Mouse (Mus musculus) lung, postnatal 0 days (tissue): ENCODE measurements around the gene Eri3. TPM values are rescaled to one million over a fixed set of nuclear protein-coding genes. Genes with fewer than 3 reads are reported as not detected.
A peak's percentile ranks its signal among the peaks of the same experiment; 100 is the strongest.

ENCODE experiments used
- ATAC-seq: fragments of 200-750 bp; cut with Nextera tagmentation; 2 replicates; pipeline ENCODE4 v1.8.0; 2017; ENCODE audit warnings: moderate library complexity
- DNase-seq: peaks from one replicate; pipeline ENCODE4 v3.0.0-alpha.2; 2016; ENCODE audit warnings: low spot score
- H3K27ac ChIP-seq: fragments of 300-500 bp; sonication (generic); 2 replicates; pipeline ENCODE4 v1.5.1; 2014; ENCODE audit warnings: antibody characterized with exemption, mild to moderate bottlenecking, low read length, mixed read lengths
- H3K27me3 ChIP-seq: fragments of 300-500 bp; sonication (generic); replicated peaks from 2 replicates; pipeline ENCODE4 v1.6.1; 2014; ENCODE audit warnings: low read length, mixed read lengths; ENCODE audit not compliant: insufficient read depth
- H3K36me3 ChIP-seq: fragments of 300-500 bp; sonication (generic); 2 replicates; pipeline ENCODE4 v1.6.1; 2014; ENCODE audit warnings: low read length, mixed read lengths; ENCODE audit not compliant: insufficient read depth
- H3K4me1 ChIP-seq: fragments of 300-500 bp; sonication (generic); 2 replicates; pipeline ENCODE4 v1.6.1; 2014; ENCODE audit warnings: antibody characterized with exemption, low read depth, low read length, mixed read lengths; ENCODE audit not compliant: insufficient read depth
- H3K4me2 ChIP-seq: fragments of 300-500 bp; sonication (generic); replicated peaks from 2 replicates; pipeline ENCODE4 v1.6.1; 2014; ENCODE audit warnings: low read depth, mild to moderate bottlenecking, low read length, moderate library complexity, mixed read lengths
- H3K4me3 ChIP-seq: fragments of 300-500 bp; sonication (generic); 2 replicates; pipeline ENCODE4 v1.5.1; 2014; ENCODE audit warnings: low read depth, low read length
- H3K9ac ChIP-seq: fragments of 300-500 bp; sonication (generic); replicated peaks from 2 replicates; pipeline ENCODE4 v1.6.1; 2014; ENCODE audit warnings: low read depth, mild to moderate bottlenecking
- H3K9me3 ChIP-seq: fragments of 300-500 bp; sonication (generic); 2 replicates; pipeline ENCODE4 v1.6.1; 2016; ENCODE audit warnings: low read length, mixed read lengths
- CTCF ChIP-seq: IDR thresholded peaks from 2 replicates; pipeline ENCODE4 v1.5.1; 2016; ENCODE audit warnings: antibody characterized with exemption, mild to moderate bottlenecking
- EP300 ChIP-seq: IDR thresholded peaks from 2 replicates; pipeline ENCODE4 v1.6.1; 2016; ENCODE audit warnings: antibody characterized with exemption, mild to moderate bottlenecking, control low read depth
- WGBS: fragments of 180-500 bp; shearing (Covaris S2); extraction: QIAGEN DNeasy Blood & Tissue Kit; methylation state at CpG from one replicate; pipeline ENCODE4 v1.1.7; 2014; 5-methylcytosine and 5-hydroxymethylcytosine counted together
- polyA plus RNA-seq: library from polyadenylated mRNA; unstranded; fragments of >200 nt; fragmentation: Nextera tagmentation; extraction: Ambion mirVana; gene quantifications from 2 replicates; pipeline ENCODE4 v1.2.1, GENCODE M21; 2015

Gene Eri3
- polyA plus RNA-seq, 1 experiment from 2014 or later, result 79.3 TPM

GRCm38 (mm10) chr4:117589081-117589660 lies 39.0 kb downstream of the Eri3 start:
- DNase-seq, result no peak
- Histone ChIP-seq H3K27ac (no peak overlapping the region), H3K4me2 (no peak overlapping the region), H3K27me3 (no peaks in the 10 kb centered on the region), H3K4me1 (no peaks in the 10 kb centered on the region), H3K9me3 (no peaks in the 10 kb centered on the region), H3K36me3 (no peaks in the 10 kb centered on the region; the same call in 1 of the 2 replicates), H3K4me3 (no peak overlapping the region), H3K9ac (no peak overlapping the region)
- 53% methylated on average over 8 of the region's 8 CpGs for WGBS
- ATAC-seq, result no peak
- TF ChIP-seq EP300, result no peak
- TF ChIP-seq CTCF, result no peak

- WGBS, result 91% methylated on average over 2 of the region's 2 CpGs
- Histone ChIP-seq H3K4me1 (no peaks in the 10 kb centered on the region), H3K9me3 (no peaks in the 10 kb centered on the region), H3K9ac (no peak overlapping the region), H3K4me3 (no peak overlapping the region), H3K4me2 (no peak overlapping the region), H3K27ac (no peak overlapping the region), H3K27me3 (no peaks in the 10 kb centered on the region), H3K36me3 (peaks cover 8% of the 10 kb centered on the region; the same call in 1 of the 2 replicates)
- TF ChIP-seq EP300 (no peak), CTCF (no peak)
- no peak for ATAC-seq
- DNase-seq, result no peak
Measured at GRCm38 (mm10) chr4:117590781-117591180, 40.6 kb downstream of the Eri3 start.

GRCm38 (mm10) chr4:117592206-117592605 lies 42.0 kb downstream of the Eri3 start:
- Histone ChIP-seq H3K27ac (0 out of 2 replicates have a peak overlapping the region, but pooled peaks have one; percentile 23), H3K4me2 (no peak overlapping the region), H3K36me3 (peaks cover 11% of the 10 kb centered on the region; the same call in 1 of the 2 replicates), H3K27me3 (no peaks in the 10 kb centered on the region), H3K4me1 (no peaks in the 10 kb centered on the region), H3K4me3 (no peak overlapping the region), H3K9ac (no peak overlapping the region), H3K9me3 (no peaks in the 10 kb centered on the region)
- ATAC-seq (peak; percentile 66), DNase-seq (peak; percentile 66)
- WGBS, result 64% methylated on average over 5 of the region's 5 CpGs
- no peak for TF ChIP-seq CTCF
- TF ChIP-seq EP300, result no peak

- Histone ChIP-seq H3K9ac (no peak overlapping the region), H3K27ac (no peak overlapping the region), H3K27me3 (no peaks in the 10 kb centered on the region), H3K36me3 (peaks cover 25% of the 10 kb centered on the region; the same call in 1 of the 2 replicates), H3K4me1 (no peaks in the 10 kb centered on the region), H3K4me3 (no peak overlapping the region), H3K4me2 (no peak overlapping the region), H3K9me3 (no peaks in the 10 kb centered on the region)
- DNase-seq, result no peak
- WGBS, result 91% methylated on average over 10 of the region's 10 CpGs
- no peak for ATAC-seq
- TF ChIP-seq CTCF (no peak), EP300 (no peak)
Measured at GRCm38 (mm10) chr4:117595293-117595692, 45.1 kb downstream of the Eri3 start.

GRCm38 (mm10) chr4:117599986-117600565 lies 49.9 kb downstream of the Eri3 start:
- Histone ChIP-seq H3K4me3 (no peak overlapping the region), H3K27ac (no peak overlapping the region), H3K27me3 (no peaks in the 10 kb centered on the region), H3K4me1 (no peaks in the 10 kb centered on the region), H3K9ac (no peak overlapping the region), H3K4me2 (no peak overlapping the region), H3K36me3 (peaks cover 29% of the 10 kb centered on the region; the same call in 1 of the 2 replicates), H3K9me3 (no peaks in the 10 kb centered on the region)
- WGBS, result 71% methylated on average over 7 of the region's 7 CpGs
- ATAC-seq (no peak), DNase-seq (no peak)
- no peak for TF ChIP-seq CTCF
- no peak for TF ChIP-seq EP300

- TF ChIP-seq EP300 (no peak), CTCF (no peak)
- Histone ChIP-seq H3K27ac (no peak overlapping the region), H3K4me1 (no peaks in the 10 kb centered on the region), H3K9me3 (no peaks in the 10 kb centered on the region), H3K4me3 (no peak overlapping the region), H3K36me3 (peaks cover 19% of the 10 kb centered on the region; the same call in 1 of the 2 replicates), H3K27me3 (no peaks in the 10 kb centered on the region), H3K4me2 (no peak overlapping the region), H3K9ac (no peak overlapping the region)
- DNase-seq, result no peak
- 55% methylated on average over 5 of the region's 5 CpGs for WGBS
- no peak for ATAC-seq
Measured at GRCm38 (mm10) chr4:117601338-117601776, 51.2 kb downstream of the Eri3 start.
